Mouse (Mus musculus) cerebellum, adult 2 months (tissue): ENCODE measurements around the gene Rrp36.

Experiments used
- CTCF ChIP-seq: fragments of 200-500 bp; IDR thresholded peaks from 2 replicates; pipeline ENCODE4 v1.5.1; 2011; ENCODE audit warnings: low read depth, mild to moderate bottlenecking, control low read depth, low read length, moderate library complexity, borderline replicate concordance; ENCODE audit not compliant: insufficient read depth
- POLR2A ChIP-seq: fragments of 200-500 bp; IDR thresholded peaks from 2 replicates; pipeline ENCODE4 v1.6.1; 2011; ENCODE audit warnings: low read length, control low read depth, borderline replicate concordance; ENCODE audit not compliant: insufficient read depth

- no peak for TF ChIP-seq CTCF
- no peak for TF ChIP-seq POLR2A
Measured at GRCm38 (mm10) chr17:46690665-46691064, 16.5 kb upstream of the Rrp36 start.
